Mouse (Mus musculus) mouse embryonic stem cell (cell line): ENCODE data around the gene Adra1d.

ENCODE experiments used
- in situ Hi-C, 2 experiments: fragments of 300-500 bp; cut with MboI; formaldehyde crosslinking; loops; 1 replicate in 1 of 2; 3 replicates in 1 of 2; pipeline ENCODE4 v1.14.3; 2019 to 2020; ENCODE audit warnings: low sequenced_read_pairs in 2 of 2, low pct_unique_long_range_greater_than_20kb in 1 of 2, mixed read lengths in 1 of 2; ENCODE audit not compliant: unreplicated experiment in 1 of 2

The Adra1d gene

GRCm38 (mm10) chr2:131561891-131562585 is at the start of gene Adra1d:
Adra1d (minus strand) TSS chr2:131562283.
- in situ Hi-C loops: loop anchor here in 1 of 2 experiments (25.0 kb wide), 1 partner anchor 375 kb away; no protein-coding TSS in a partner anchor

DNA sequence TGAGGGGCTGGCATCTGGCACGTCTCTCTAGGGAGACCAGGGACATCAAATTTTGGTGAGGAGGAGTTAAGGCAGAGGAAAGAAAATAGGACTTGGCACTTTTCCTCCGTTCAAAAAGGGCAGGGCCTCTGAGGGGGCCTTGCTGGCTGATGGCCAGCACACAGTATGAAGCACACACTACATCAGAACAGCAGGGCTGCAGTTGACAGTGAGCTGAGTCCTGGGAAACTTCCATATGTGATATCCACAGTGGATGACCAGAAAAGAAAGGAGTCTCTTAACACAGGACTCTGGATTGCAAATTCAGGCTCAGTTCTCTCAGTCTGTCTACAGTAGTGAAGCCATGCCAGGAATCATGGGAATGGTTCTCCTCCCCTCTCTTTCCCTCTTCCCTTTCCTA is 39.8 kb upstream of the Adra1d start:
- in situ Hi-C loops: no loop called here

DNA sequence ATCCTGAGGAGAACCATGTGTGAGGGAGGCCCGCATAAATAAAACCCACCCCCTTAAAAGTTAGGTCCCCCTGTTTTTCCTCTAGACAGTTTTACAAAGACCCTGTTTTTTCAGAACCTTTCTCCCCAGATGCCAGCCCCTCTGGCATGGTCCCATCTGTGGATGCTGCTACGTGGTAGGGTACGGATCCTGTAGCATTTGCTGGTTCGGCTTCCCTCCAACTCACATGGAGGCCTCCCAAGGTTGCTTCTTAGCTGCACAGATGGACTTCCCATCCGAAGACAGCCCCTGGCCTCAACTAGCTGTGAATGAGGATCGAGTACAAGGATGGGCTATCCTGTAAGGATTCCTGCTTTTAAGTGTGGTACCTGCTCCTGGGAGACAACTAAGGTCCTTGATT is 32.8 kb upstream of the Adra1d start:
- in situ Hi-C loops: no loop called here

DNA sequence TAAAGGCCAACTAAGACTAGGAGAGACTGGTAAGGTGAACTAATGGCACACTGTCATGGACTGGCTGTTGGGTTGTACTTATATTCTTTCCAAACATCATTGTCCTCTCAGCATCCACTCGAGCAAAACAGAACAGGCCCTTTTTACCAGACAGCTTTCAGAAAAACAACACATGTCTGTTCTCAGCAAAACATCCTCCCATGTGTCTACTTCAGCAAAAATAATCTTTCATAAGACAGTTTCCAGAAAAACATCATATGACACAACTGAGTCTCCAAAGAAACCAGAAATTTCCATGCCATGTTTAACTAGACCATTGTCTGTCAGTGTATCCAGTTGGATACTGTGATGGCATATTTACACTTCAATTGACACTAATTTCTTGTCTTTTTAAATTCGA is 25.4 kb upstream of the Adra1d start:
- in situ Hi-C loops: no loop called here

DNA sequence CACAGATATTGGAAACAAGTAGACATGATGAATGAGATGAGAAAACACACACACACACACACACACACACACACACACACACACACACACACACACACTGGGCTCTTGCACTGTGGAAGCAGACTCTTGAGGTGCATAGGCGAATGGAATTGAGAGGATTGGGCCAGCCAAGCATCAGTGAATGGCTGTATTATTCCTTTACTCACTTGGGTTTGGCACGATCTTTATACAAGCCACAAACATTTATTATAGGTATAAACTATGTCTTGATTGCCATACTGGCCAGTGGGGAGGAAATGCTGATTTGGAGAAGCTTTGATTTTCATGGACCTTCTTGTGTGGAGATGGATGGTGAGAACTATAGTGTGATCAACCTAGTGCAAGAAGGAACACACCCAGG is 19.4 kb upstream of the Adra1d start:
- in situ Hi-C loops: no loop called here

DNA sequence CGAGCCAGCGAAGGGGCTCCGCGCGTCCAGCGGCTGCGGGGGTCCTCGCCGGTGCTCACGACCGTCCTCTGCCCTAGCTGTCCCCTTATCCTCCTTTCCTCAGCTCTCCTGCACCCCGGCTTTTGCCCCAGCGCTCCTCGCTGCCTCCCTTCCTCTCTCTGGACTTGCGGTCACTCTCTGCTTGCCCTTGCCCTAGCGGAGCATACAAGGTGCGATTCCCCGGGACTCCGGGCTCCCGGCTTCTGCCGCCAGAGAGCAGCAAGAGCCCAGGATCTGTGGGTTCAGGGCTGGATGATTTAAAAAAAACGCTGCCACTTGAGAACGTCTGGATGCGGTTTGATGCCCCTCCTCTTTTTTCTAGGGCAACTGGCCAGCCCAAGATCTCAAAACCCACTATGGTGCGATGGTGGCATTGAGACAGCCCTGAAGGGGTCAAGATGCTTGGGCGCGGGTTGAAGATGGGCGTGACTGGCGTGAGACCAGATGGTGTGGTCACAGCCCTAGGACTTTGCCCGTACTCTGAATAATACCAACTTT is 571 bp upstream of the Adra1d start:
- in situ Hi-C loops: loop anchor here in 1 of 2 experiments (25.0 kb wide), 1 partner anchor 375 kb away; no protein-coding TSS in a partner anchor

- in situ Hi-C loops: loop anchor here in 1 of 2 experiments (25.0 kb wide), 1 partner anchor 376 kb away; no protein-coding TSS in a partner anchor
Measured at GRCm38 (mm10) chr2:131561344-131561870, 676 bp downstream of the Adra1d start.

- in situ Hi-C loops: loop anchor here in 1 of 2 experiments (25.0 kb wide), 1 partner anchor 377 kb away; no protein-coding TSS in a partner anchor
Measured at GRCm38 (mm10) chr2:131560205-131560919, 1.7 kb downstream of the Adra1d start.

- in situ Hi-C loops: loop anchor here in 1 of 2 experiments (25.0 kb wide), 1 partner anchor 379 kb away; no protein-coding TSS in a partner anchor
Measured at GRCm38 (mm10) chr2:131557896-131558295, 4.2 kb downstream of the Adra1d start.

GRCm38 (mm10) chr2:131552736-131553400 is 9.2 kb downstream of the Adra1d start:
- in situ Hi-C loops: loop anchor here in 1 of 2 experiments (25.0 kb wide), 1 partner anchor 384 kb away; no protein-coding TSS in a partner anchor

DNA sequence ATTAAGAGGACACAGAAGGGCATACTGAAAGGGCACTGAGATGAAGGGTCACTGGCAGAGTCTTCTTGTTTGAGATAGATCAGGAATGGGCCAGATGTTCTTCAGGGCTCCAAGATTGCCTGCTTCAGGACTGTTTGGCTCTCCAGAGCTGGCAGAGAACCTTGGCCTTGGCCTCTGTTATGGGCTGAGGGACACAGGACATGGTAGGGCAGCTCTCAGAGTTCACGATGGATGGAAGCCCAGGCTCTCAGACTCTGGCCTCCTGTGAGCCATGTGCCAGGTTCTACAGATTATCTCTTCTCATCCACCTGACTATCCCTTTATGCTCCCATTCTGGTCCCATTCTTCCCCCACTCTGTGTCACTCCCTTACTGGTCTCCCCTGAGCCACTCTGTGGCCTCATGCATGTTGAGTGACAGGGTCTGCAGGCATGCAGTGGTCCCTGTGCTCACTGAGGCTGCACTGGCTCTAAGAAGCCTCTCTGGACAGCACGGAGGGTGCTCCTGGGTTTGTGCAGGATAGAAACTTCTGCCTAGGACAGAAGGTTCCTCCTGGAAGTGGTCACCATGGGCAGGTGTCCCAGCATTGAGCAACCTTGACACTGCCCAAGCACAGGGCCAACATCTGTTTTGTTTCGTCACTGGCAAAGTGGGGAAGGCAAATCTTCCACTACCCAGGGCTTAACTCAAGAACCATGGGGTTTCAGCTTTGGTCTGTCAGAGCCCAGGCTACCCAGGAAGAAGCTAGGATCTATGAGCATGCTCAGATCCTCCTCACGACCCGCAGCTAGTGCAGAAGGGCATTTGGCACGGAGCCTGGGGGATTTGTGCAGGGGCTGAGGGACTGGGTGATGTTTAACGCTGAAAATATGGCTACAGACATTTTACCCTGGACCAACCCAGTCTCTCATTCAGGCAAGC is 10.1 kb downstream of the Adra1d start:
- in situ Hi-C loops: loop anchor here in 1 of 2 experiments (25.0 kb wide), 1 partner anchor 385 kb away; no protein-coding TSS in a partner anchor

DNA sequence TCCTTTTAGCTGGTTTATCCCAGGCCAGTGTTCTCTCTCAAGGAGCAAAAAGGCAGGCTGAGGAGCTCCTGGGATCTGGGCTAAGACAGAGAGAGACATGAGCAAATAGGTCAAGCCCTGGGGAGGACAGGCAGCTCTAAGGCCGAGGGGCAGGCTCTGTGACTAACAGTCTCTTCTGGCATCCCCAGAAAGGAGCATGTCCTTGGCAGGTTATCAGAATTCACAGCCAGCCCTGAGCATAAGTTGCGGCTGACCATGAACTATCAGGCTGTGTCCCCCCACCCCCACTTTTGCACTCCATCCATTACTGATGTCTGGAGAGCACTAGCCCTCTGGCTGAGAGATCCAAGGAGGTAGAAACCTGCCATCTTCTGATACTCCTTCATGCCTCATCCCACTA is 11.2 kb downstream of the Adra1d start:
- in situ Hi-C loops: loop anchor here in 1 of 2 experiments (25.0 kb wide), 1 partner anchor 386 kb away; no protein-coding TSS in a partner anchor

DNA sequence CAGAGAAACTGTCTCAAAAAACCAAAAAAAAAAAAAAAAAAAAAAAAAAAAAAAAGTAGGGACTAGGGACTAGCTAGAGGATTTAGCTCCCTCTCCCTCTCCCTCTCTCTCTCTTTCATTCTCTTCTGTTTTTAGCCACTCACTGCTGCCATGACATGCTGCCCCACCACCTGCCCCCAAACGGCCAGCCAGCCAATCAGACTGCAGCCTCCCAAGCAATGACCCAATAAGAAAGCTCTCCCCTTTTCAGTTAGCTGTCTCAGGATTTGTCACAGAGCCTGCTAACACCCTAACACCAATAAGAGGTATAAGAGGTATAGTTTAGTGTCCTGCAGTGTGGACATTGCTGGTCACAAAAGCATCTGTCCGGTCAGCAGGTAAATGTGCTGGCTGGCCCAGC is 11.6 kb downstream of the Adra1d start:
- in situ Hi-C loops: loop anchor here in 1 of 2 experiments (25.0 kb wide), 1 partner anchor 387 kb away; no protein-coding TSS in a partner anchor

DNA sequence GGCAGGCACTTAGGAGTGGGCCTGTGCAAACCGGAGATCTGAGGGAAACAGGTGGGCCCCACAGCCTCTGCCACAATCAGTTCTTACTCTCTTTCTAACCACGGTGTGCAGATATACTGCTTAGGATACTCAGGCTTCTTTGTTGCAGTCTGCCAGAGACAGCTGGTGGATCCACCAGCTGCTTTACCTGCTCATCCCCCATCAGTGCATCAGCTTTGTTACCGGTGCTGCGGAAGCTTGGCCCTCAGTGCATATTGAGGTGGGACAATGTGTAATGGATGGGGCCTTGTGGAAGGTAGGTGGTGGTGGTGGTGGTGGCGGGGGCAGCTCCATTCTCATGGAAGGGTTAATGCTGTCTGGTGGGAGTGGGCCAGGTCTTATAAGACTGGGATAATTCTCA is 13.0 kb downstream of the Adra1d start:
- in situ Hi-C loops: loop anchor here (10.0 kb wide), 2 partner anchors 266 to 406 kb away; partner anchors contain the start of gene Prnd (in 1 of the 2)

GRCm38 (mm10) chr2:131548330-131548729 is 13.8 kb downstream of the Adra1d start:
- in situ Hi-C loops: loop anchor here (10.0 kb wide), 2 partner anchors 266 to 406 kb away; partner anchors contain the start of gene Prnd (in 1 of the 2)

DNA sequence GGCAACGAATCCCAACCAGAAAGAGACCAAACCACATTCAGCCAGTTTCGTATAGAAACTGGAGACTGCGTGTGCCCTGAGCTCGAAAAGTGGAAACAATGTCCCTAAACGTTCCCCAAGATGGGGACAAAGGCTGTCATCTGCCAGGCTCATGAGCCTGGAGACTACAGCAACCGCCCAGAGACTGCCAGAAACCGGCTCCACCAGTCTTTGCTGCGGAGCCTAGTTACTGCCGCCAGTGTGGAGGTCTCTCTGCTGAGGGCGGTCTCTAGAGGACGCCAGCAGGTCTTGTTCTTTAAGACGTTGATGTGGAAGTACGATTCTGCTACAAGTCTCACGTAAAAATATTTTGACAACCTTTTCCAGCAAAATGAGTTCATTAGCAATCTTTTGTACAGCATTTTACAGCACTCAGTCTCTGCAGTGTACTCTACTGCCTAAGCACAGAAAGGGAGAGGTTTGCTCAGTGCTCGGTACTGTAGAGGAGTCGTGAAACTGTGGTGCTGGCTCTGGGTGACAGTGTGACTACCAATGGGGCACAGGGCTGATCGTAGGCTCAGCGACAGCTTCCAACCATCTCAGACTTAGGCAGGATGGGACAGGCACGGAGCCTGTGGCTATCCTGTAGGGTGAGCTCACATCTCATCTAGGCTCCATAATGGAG is 15.2 kb downstream of the Adra1d start:
- in situ Hi-C loops: loop anchor here (10.0 kb wide), 2 partner anchors 268 to 408 kb away; partner anchors contain the start of gene Prnd (in 1 of the 2)
